Mouse (Mus musculus): ENCODE results near the gene Sav1. TPM values are rescaled to one million over a fixed set of nuclear protein-coding genes. Genes with fewer than 3 reads are reported as not detected.

Sav1 gene
- polyA plus RNA-seq, 1 experiment from 2014 or later: 4.9 TPM

DNA sequence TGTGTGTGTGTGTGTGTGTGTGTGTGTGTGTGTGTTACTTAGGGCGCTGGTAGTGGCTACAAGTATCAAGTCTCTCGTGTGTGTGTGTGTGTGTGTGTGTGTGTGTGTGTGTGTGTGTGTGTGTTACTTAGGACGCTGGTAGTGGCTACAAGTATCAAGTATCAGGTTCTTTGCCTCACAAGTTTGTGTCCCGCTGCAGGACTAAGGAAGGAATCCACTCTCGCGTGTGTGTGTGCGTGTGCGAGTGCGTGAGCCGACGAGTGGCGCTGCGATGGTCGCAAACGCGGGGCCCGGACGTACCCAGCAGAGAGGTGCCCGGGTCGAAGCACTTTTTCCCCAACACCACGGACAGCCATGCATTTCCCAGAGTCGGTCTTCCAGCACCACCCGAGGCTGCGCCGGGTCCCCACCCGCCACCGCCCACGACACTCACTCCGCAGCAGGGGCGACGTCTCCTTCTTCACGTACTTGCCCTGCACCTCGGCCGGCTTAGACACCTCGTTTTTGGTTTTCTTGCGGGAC lies 500 bp downstream of the Sav1 start:
- Histone ChIP-seq H3K27ac (peak overlapping the region; percentile 93), H3K9ac (peak overlapping the region; percentile 99), H3K4me1 (replicated peaks) (peaks cover 21% of the 10 kb centered on the region), H3K4me2 (peak overlapping the region; percentile 67), H3K27me3 (no peaks in the 10 kb centered on the region), H3K4me3 (peak overlapping the region; percentile 94), H3K9me3 (replicated peaks) (no peaks in the 10 kb centered on the region), H3K36me3 (peaks cover 23% of the 10 kb centered on the region)
- WGBS: 0% methylated on average over 36 of the region's 36 CpGs
- ATAC-seq (replicated peaks; ENCODE audit: insufficient number of reproducible peaks, insufficient read depth, low FRiP score, low read depth): peak; percentile 53

DNA sequence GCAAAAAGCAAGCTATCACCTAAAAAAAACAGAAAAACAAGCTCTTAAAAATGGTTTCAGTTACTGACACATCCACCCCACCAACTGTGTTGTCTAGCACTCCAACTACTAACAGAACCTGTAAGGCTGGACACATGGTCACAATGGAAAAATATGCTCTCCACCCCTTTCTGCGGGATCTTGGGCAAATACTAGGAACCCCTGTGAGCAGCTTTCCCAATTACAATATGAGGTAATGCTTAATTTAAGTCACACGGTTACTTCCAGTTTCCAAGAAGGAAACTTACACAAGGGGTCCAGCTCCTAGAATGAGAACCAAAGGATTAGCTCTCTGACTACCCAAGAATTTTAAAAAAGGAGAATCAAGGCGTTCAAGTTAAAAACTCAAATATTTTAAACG lies 1.3 kb downstream of the Sav1 start:
- no peaks in the 10 kb centered on the region for H3K9me3 ChIP-seq (replicated peaks)
- 42% methylated on average over 4 of the region's 4 CpGs for WGBS
- peaks cover 24% of the 10 kb centered on the region for H3K4me1 ChIP-seq (replicated peaks)
- peak overlapping the region; percentile 93; the same call in 1 of the 2 replicates for H3K27ac ChIP-seq
- no peak for ATAC-seq (replicated peaks; ENCODE audit: insufficient number of reproducible peaks, insufficient read depth, low FRiP score, low read depth)
- H3K9ac ChIP-seq: peak overlapping the region; percentile 99
- H3K27me3 ChIP-seq: no peaks in the 10 kb centered on the region
- H3K4me3 ChIP-seq: peak overlapping the region; percentile 94
- H3K36me3 ChIP-seq: peaks cover 29% of the 10 kb centered on the region
- H3K4me2 ChIP-seq: peak overlapping the region; percentile 67

DNA sequence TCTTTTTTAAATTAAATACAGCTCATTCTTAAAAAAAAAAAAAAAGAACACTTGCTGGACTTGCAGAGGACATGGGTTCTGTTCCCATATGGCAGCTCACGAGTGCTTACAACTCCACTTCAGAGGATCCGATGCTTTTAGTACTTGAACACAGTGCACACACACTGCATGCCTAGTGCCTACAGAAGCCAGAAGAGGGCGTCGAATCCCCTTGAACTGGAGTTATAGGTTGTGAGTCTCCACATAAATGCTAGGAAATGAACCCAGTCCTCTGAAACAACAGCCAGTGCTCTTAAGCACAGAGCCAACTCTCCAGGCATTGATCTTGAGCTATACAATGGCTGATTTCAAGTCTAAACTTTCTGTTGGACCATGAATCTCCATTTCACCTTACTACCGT lies 3.9 kb downstream of the Sav1 start:
- no peaks in the 10 kb centered on the region for H3K9me3 ChIP-seq (replicated peaks)
- no peak overlapping the region for H3K4me2 ChIP-seq
- peaks cover 41% of the 10 kb centered on the region for H3K36me3 ChIP-seq
- H3K27ac ChIP-seq: no peak overlapping the region
- H3K27me3 ChIP-seq: no peaks in the 10 kb centered on the region
- no peak overlapping the region for H3K9ac ChIP-seq
- ATAC-seq (replicated peaks; ENCODE audit: insufficient number of reproducible peaks, insufficient read depth, low FRiP score, low read depth): no peak
- peaks cover 30% of the 10 kb centered on the region for H3K4me1 ChIP-seq (replicated peaks)
- WGBS: 72% methylated on average over 5 of the region's 5 CpGs
- no peak overlapping the region for H3K4me3 ChIP-seq

DNA sequence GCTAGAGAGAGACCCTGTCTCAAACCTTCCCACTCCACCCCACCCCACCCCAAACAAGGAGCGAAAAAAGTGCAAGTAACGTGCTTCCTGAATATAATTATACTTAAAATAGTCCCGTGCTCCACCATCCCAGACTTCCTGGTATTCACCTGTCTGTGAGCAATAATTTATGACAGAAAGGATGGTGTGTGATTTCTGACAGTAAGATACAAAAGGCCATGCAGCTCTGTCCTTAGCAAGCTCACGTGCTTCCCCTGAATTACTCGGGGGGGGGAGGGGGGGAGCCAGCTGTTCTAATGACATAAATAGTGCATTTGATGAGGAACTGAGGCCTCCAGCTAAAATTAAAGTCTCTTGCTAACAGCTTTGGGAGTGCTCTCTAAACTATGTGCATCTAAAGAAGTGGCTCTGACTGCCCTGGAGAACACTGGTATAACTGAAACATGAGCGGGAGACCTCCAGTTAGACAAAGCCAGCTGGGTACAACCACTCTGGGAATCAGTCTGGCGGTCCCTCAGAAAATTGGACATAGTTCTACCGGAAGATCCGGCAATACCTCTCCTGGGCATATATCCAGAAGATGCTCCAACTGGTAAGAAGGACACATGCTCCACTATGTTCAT lies 9.3 kb downstream of the Sav1 start:
- no peaks in the 10 kb centered on the region for H3K27me3 ChIP-seq
- H3K27ac ChIP-seq: peak overlapping the region; percentile 17
- H3K4me1 ChIP-seq (replicated peaks): peaks cover 23% of the 10 kb centered on the region
- H3K36me3 ChIP-seq: peaks cover 26% of the 10 kb centered on the region
- ATAC-seq (replicated peaks; ENCODE audit: insufficient number of reproducible peaks, insufficient read depth, low FRiP score, low read depth): no peak
- H3K9ac ChIP-seq: no peak overlapping the region
- 60% methylated on average over 9 of the region's 9 CpGs for WGBS
- no peak overlapping the region for H3K4me3 ChIP-seq
- 0 out of 2 replicates have a peak overlapping the region, but pooled peaks have one; percentile 13 for H3K4me2 ChIP-seq
- no peaks in the 10 kb centered on the region for H3K9me3 ChIP-seq (replicated peaks)

DNA sequence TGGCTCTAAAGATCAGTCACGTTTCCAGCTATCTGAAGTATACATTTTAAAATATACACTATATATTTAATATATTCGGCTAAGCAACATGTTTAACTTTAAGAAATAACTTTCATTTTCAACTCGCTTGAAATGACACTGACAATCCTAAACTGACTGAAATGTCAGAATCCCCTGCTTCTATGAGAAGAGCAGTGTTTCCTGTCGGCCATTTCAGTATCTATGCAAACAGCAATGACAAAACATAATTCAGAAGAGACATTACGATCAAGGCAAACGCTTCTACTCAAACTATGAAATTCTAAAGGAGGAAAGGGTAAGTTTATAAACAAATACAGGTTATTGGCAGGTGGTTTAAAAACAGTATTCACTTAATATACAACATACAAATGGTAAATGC lies 10.1 kb downstream of the Sav1 start:
- no peaks in the 10 kb centered on the region for H3K9me3 ChIP-seq (replicated peaks)
- H3K27me3 ChIP-seq: no peaks in the 10 kb centered on the region
- H3K4me2 ChIP-seq: no peak overlapping the region
- 79% methylated on average over 6 of the region's 6 CpGs for WGBS
- ATAC-seq (replicated peaks; ENCODE audit: insufficient number of reproducible peaks, insufficient read depth, low FRiP score, low read depth): no peak
- no peak overlapping the region for H3K4me3 ChIP-seq
- peaks cover 24% of the 10 kb centered on the region for H3K36me3 ChIP-seq
- H3K4me1 ChIP-seq (replicated peaks): peaks cover 19% of the 10 kb centered on the region
- H3K27ac ChIP-seq: no peak overlapping the region
- H3K9ac ChIP-seq: no peak overlapping the region

DNA sequence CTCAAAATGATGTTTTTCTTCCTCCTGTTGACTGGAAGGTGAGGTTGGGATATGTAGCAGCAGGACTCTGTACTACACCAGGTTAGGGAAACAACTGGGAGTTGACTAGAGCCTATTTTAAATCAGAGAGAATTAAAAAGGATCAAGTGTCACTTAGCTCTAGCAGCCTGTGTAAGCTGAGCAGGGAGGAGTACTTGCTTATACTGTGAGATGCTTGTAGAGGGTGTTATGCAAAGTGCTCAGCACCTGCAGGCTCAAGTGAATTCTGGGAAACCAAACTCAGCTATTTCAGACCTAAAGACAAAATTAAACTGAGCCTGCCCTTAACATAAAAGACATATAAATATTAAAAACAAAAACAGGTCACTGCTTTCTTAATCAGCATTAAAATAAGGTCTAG lies 13.1 kb downstream of the Sav1 start:
- Histone ChIP-seq H3K27me3 (no peaks in the 10 kb centered on the region), H3K4me3 (no peak overlapping the region), H3K4me1 (replicated peaks) (peaks cover 22% of the 10 kb centered on the region), H3K9ac (no peak overlapping the region), H3K27ac (no peak overlapping the region), H3K9me3 (replicated peaks) (no peaks in the 10 kb centered on the region), H3K4me2 (no peak overlapping the region), H3K36me3 (peaks cover 31% of the 10 kb centered on the region)
- no peak for ATAC-seq (replicated peaks; ENCODE audit: insufficient number of reproducible peaks, insufficient read depth, low FRiP score, low read depth)

DNA sequence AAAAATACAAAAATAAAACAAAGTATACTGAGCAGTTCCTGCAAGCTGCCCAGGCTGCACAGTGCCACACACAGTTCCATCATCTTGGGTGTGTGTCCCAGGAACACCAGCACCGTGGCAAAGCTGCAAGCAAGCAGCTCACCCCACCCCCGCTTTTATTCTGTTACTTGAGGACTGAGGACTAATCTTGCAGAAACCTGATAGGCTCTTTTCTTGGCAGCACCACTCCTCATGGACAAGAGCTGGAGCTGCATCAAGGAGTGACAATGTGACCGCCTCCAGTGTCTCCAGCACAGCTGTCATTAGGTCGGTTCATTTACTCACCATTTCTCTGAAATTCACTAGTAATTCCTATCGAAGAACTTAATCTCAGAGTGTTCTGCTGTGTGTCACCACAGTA lies 18.6 kb downstream of the Sav1 start:
- peaks cover 52% of the 10 kb centered on the region for H3K36me3 ChIP-seq
- H3K9me3 ChIP-seq (replicated peaks): no peaks in the 10 kb centered on the region
- no peak overlapping the region for H3K4me2 ChIP-seq
- no peak overlapping the region for H3K9ac ChIP-seq
- H3K4me3 ChIP-seq: no peak overlapping the region
- no peak for ATAC-seq (replicated peaks; ENCODE audit: insufficient number of reproducible peaks, insufficient read depth, low FRiP score, low read depth)
- no peak overlapping the region for H3K27ac ChIP-seq
- peaks cover 19% of the 10 kb centered on the region for H3K4me1 ChIP-seq (replicated peaks)
- no peaks in the 10 kb centered on the region for H3K27me3 ChIP-seq
- WGBS: 60% methylated on average over 5 of the region's 5 CpGs

DNA sequence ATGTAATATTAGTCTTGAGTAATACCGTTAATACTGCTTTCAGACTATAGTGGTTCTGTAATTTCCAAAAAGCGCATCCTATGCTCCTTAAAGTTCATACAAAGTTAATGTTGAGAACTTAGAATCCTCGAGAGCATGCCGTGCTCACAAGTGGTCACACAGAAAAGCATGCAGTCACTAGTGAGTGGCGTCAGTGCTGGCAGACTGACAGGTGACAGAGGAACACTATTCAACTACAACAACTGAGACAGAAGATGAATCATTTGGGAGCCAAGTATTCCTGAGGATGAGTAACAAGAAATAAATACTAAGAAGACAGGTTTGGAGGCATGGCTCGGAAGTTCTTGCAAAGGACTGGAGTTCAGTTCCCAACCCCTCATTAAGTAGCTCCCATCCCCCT lies 19.7 kb downstream of the Sav1 start:
- 80% methylated on average over 6 of the region's 6 CpGs for WGBS
- Histone ChIP-seq H3K4me2 (no peak overlapping the region), H3K9ac (no peak overlapping the region), H3K36me3 (peaks cover 57% of the 10 kb centered on the region), H3K27ac (peak overlapping the region; percentile 63; the same call in 1 of the 2 replicates), H3K4me3 (no peak overlapping the region), H3K27me3 (no peaks in the 10 kb centered on the region), H3K9me3 (replicated peaks) (no peaks in the 10 kb centered on the region), H3K4me1 (replicated peaks) (peaks cover 19% of the 10 kb centered on the region)
- ATAC-seq (replicated peaks; ENCODE audit: insufficient number of reproducible peaks, insufficient read depth, low FRiP score, low read depth): no peak

DNA sequence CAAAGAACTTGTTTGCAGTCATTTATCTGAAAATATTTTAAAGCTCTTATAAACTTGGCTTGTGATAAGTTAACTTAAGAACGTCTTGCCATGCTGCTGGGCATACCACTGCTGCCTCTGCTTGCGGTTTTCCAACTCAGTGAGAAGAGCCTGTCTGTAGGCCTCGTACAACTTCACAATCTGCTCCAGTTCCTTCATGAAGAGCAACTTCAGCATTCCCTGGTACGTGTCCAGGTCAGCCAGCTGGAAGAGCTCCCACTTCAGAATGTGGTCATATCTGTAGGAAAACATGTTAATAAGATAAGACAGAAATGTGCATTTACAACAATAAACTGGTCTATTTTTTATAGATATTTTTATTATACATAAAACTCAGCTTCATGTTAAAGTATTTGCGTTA lies 20.7 kb downstream of the Sav1 start:
- Histone ChIP-seq H3K9me3 (replicated peaks) (no peaks in the 10 kb centered on the region), H3K9ac (no peak overlapping the region), H3K27ac (peak overlapping the region; percentile 63), H3K27me3 (no peaks in the 10 kb centered on the region), H3K4me3 (no peak overlapping the region), H3K36me3 (peaks cover 55% of the 10 kb centered on the region), H3K4me1 (replicated peaks) (peaks cover 19% of the 10 kb centered on the region), H3K4me2 (no peak overlapping the region)
- peak; percentile 66; the same call in 1 of the 2 replicates for ATAC-seq (replicated peaks; ENCODE audit: insufficient number of reproducible peaks, insufficient read depth, low FRiP score, low read depth)
- 25% methylated on average over 5 of the region's 5 CpGs for WGBS

DNA sequence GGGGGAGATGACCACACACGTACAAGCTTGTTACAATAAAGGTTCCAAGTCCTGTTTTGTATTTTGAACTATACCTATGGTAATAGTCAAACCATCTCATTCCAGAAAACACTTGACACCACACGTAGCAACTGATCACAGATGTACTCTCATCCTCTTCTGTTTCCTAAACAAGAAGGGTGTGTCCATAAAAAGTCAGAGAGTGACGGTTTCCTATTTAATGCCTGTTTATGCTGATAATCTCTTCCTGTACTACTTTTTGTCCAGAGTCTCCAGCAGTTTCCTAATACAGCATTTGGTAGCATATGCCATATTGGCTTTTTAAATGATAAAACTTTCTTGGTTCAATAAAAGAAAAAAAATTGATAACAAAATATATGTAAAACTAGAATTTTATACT lies 21.2 kb downstream of the Sav1 start:
- H3K27me3 ChIP-seq: no peaks in the 10 kb centered on the region
- H3K4me3 ChIP-seq: no peak overlapping the region
- no peak overlapping the region for H3K9ac ChIP-seq
- peaks cover 19% of the 10 kb centered on the region for H3K4me1 ChIP-seq (replicated peaks)
- no peaks in the 10 kb centered on the region for H3K9me3 ChIP-seq (replicated peaks)
- H3K27ac ChIP-seq: peak overlapping the region; percentile 56
- WGBS: 68% methylated on average over 3 of the region's 3 CpGs
- no peak overlapping the region for H3K4me2 ChIP-seq
- H3K36me3 ChIP-seq: peaks cover 54% of the 10 kb centered on the region
- no peak for ATAC-seq (replicated peaks; ENCODE audit: insufficient number of reproducible peaks, insufficient read depth, low FRiP score, low read depth)

DNA sequence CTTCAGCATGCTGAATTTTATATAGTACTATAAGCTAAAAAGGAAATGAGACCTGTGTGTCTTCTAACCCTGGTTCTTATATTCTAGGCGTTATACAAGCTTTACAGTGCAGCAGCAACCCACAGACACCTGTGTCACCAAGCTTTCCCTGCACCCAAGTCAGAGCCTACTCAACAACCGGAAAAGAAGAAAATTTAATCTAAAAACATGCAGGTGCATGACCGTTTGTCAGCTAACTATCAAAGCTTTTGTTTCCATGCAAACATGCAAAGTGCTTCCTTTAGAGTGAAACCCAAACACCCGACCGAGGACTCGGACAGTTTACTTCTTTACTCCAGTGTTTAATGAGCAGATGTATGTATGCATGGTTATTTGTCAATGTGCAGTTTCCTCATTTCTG lies 23.7 kb downstream of the Sav1 start:
- H3K4me1 ChIP-seq (replicated peaks): peaks cover 12% of the 10 kb centered on the region
- no peak overlapping the region for H3K9ac ChIP-seq
- H3K27me3 ChIP-seq: no peaks in the 10 kb centered on the region
- ATAC-seq (replicated peaks; ENCODE audit: insufficient number of reproducible peaks, insufficient read depth, low FRiP score, low read depth): no peak
- no peak overlapping the region for H3K27ac ChIP-seq
- WGBS: 89% methylated on average over 6 of the region's 6 CpGs
- H3K36me3 ChIP-seq: peaks cover 41% of the 10 kb centered on the region
- no peak overlapping the region for H3K4me3 ChIP-seq
- H3K9me3 ChIP-seq (replicated peaks): no peaks in the 10 kb centered on the region
- H3K4me2 ChIP-seq: no peak overlapping the region

DNA sequence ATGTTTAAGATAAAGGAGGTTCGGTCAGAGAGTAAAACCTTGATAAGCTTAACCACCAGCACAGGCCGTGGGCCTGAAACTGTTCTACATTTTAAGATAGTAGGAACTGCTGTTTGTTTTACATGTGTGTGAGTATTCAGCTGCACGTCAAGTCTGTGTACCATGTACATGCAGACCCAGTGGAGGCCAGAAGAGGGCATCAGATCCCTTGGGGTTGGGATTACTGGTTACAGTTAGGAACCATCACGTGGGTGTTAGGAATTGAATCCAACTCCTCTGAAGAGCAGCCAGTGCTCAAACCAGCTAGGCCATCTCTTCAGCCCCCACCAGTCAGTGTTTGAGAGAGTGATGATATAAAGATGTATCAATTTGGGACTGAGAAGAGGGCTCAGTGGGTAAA lies 24.3 kb downstream of the Sav1 start:
- ATAC-seq (replicated peaks; ENCODE audit: insufficient number of reproducible peaks, insufficient read depth, low FRiP score, low read depth): no peak
- H3K4me2 ChIP-seq: no peak overlapping the region

More for the DNA sequence above, 24.3 kb downstream of the Sav1 start:
- no peak overlapping the region for H3K4me3 ChIP-seq
- no peaks in the 10 kb centered on the region for H3K27me3 ChIP-seq
- H3K27ac ChIP-seq: no peak overlapping the region
- peaks cover 11% of the 10 kb centered on the region for H3K4me1 ChIP-seq (replicated peaks)
- H3K9ac ChIP-seq: no peak overlapping the region
- H3K36me3 ChIP-seq: peaks cover 35% of the 10 kb centered on the region
- WGBS: 52% methylated on average over 4 of the region's 4 CpGs
- H3K9me3 ChIP-seq (replicated peaks): no peaks in the 10 kb centered on the region
